Mouse (Mus musculus) MN1 (cell line): ENCODE results near the gene Osbpl3.

ENCODE experiments used
- DNase-seq: peaks from one replicate; pipeline ENCODE4 v3.0.0-alpha.2; 2016; ENCODE audit warnings: low spot score

Osbpl3 gene

GRCm38 (mm10) chr6:50455829-50456469 is at the start of gene Osbpl3:
Osbpl3 (minus strand) TSS chr6:50456201.
- peak; percentile 76 for DNase-seq

- DNase-seq = no peak
These were observed 49.5 kb upstream of the Osbpl3 start for GRCm38 (mm10) chr6:50505531-50505930.

- DNase-seq = no peak
These were observed 48.7 kb upstream of the Osbpl3 start for GRCm38 (mm10) chr6:50504711-50505110.

- DNase-seq = no peak
These were observed 47.8 kb upstream of the Osbpl3 start for GRCm38 (mm10) chr6:50503779-50504178.

GRCm38 (mm10) chr6:50503031-50503430 is 47.0 kb upstream of the Osbpl3 start:
- DNase-seq = no peak

- no peak for DNase-seq
These were observed 42.3 kb upstream of the Osbpl3 start for GRCm38 (mm10) chr6:50498346-50498745.

- DNase-seq = no peak
These were observed 34.5 kb upstream of the Osbpl3 start for GRCm38 (mm10) chr6:50490519-50490918.

- no peak for DNase-seq
These were observed 33.4 kb upstream of the Osbpl3 start for GRCm38 (mm10) chr6:50489380-50489779.

- no peak for DNase-seq
These were observed 30.3 kb upstream of the Osbpl3 start for GRCm38 (mm10) chr6:50486035-50486902.

- DNase-seq = no peak
These were observed 27.4 kb upstream of the Osbpl3 start for GRCm38 (mm10) chr6:50483426-50483825.

- DNase-seq = no peak
These were observed 25.5 kb upstream of the Osbpl3 start for GRCm38 (mm10) chr6:50481460-50481859.

- no peak for DNase-seq
These were observed 10.4 kb upstream of the Osbpl3 start for GRCm38 (mm10) chr6:50466451-50466850.

GRCm38 (mm10) chr6:50464690-50465485 is 8.9 kb upstream of the Osbpl3 start:
- DNase-seq = no peak

GRCm38 (mm10) chr6:50462026-50462425 is 6.0 kb upstream of the Osbpl3 start:
- DNase-seq = no peak

- no peak for DNase-seq
These were observed 5.6 kb upstream of the Osbpl3 start for GRCm38 (mm10) chr6:50461585-50461984.

- DNase-seq = no peak
These were observed 4.6 kb upstream of the Osbpl3 start for GRCm38 (mm10) chr6:50460646-50461045.

GRCm38 (mm10) chr6:50460246-50460645 is 4.2 kb upstream of the Osbpl3 start:
- no peak for DNase-seq

- DNase-seq = no peak
These were observed 3.3 kb upstream of the Osbpl3 start for GRCm38 (mm10) chr6:50459271-50459670.

GRCm38 (mm10) chr6:50457551-50458348 is 1.7 kb upstream of the Osbpl3 start:
- DNase-seq = no peak

- DNase-seq = peak; percentile 16
These were observed 705 bp upstream of the Osbpl3 start for GRCm38 (mm10) chr6:50456706-50457105.

GRCm38 (mm10) chr6:50455102-50455828 is 736 bp downstream of the Osbpl3 start:
- peak; percentile 15 for DNase-seq
